Mouse (Mus musculus) urinary bladder, postnatal 36 days (tissue): Measurements from ENCODE around the gene Psmc6.

Experiments
- DNase-seq, 2 experiments: peaks; one replicate each; pipeline ENCODE4 v3.0.0; 2022; ENCODE audit warnings: low spot score in 2 of 2, mixed read lengths in 1 of 2

Psmc6 gene

DNA sequence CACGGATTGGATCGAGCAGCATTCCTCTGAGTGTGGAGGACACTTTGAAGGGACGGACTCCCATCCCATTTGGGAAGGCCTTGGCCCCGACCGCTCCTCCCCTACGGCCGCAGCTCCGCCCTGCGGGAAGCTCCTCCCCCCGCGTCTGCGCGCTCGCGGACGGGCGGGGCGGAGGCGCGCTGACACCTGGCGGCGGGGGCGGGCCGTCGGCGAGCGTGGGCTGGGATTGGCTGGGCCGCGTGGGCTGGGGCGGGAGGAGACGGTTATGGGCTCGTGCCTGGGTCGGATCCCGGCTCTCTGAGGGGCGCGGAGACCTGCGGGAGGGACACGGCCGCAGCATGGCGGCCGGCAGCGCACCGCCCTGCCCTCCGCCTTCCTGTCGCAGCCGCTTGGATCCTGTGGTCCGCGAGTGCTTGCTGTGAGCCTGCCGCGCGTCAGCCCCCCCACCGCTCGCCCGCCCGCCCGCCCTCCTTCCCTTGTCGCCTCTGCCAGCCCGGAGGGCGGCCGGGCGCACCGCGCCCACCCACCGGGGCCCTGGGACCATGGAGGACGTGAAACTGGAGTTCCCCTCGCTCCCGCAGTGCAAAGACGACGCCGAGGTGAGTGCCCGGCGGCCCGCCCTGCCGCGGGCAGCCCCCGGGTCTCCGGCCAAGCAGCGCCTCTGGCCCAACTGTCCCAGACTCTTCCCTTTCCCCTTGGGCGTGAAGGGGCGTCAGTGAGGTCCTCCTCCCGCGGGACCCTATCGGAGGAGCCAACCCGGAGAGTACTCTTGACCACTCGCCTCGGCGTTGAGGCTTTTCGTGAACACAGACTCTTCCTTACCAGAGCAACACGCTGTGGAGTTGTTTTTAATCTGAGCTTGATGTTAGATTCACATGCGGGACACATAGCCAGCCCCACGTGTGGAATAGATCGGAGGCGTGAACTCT lies 21.6 kb downstream of the Psmc6 start, which contains the start of gene Styx:
Styx (plus strand) TSS at position 163 of the 929 bp plus-strand sequence.
- peak; percentile 92 to 96 for DNase-seq

DNA sequence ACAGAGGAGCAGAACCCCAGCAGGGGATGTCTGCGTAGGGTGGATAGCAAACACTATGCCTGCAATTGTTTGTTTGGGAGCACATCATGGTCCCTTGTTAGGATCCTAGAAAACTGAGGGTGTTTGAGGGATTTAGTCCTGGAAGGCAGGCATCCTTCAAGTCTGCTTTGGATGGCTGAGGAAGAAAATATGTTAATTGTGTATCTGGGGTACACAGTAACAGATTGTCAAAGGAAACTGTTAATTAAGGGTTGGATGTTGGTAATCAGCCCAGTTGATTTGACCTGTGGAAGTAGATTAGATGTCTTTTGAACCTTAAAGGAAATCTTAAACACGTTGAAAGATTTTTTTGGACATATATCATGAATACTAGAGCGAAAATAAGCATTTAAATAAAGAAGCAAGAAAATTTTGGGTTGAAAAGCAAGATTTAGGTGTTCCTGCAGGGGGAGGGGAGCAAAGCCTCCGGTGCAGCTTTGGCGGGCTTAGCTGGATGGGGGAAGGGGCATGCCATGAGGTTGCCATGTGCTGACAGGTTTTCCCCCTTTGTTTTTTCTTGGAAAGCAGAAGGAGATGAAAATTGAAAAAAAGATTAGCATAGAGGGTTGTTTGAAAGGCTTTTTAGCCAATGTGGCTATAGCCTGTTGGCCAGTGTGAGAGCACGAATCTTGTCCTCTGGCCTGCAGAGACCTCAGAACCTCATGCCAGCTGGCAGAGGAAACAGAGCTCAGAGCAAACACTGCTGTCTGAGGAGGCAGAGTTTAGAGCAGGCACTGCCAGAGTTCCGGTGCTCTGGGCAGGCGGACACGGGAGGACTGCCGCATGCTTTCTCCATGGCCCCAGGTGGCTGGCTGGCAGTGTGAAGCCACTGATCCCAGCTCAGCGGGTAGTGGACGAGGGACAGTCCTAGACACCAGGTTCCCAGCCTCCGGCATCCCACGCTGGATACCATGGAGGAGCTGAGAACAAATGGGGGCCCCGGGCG lies 34.9 kb downstream of the Psmc6 start:
- DNase-seq: peak in 1 of 2 experiments; percentile 47

DNA sequence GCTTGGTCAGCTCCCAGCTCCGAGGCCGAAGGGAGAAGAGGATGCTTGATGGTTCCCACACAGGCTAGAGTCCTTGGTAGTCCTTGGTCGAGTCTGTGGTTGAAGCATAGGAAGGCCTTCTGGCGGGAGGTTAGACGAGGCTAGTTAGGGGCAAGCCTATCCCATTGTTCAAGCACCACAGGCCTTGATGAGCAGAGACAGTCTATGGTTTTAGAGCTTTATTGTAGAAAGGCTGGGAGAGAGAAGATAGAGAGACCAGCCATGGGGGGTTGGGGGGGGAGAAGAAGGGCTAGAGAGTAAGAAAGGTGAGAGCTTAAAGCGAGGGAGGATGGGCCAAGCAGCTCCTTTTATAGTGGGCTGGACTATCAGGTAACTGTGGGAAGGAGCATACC lies 35.6 kb downstream of the Psmc6 start:
- no peak for DNase-seq

DNA sequence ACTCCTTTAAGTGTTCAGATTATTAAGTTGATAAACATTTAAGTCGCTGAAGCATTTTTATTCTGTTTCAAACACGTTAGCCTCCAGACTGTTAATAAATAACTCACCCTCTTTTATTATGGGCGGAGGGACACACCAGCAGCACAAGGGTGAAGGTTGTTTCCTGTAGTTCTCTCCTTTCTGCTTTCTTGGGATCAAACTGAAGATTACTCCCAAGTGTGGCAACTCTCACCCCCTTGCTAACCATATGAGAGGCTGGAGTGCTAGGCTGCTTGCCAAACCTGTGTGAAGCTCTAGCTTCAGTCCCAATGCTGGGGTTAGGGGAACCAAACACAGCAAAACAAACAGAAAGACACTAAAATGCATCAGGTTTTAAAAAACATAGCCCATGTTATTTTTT lies 49.2 kb downstream of the Psmc6 start:
- no peak for DNase-seq

DNA sequence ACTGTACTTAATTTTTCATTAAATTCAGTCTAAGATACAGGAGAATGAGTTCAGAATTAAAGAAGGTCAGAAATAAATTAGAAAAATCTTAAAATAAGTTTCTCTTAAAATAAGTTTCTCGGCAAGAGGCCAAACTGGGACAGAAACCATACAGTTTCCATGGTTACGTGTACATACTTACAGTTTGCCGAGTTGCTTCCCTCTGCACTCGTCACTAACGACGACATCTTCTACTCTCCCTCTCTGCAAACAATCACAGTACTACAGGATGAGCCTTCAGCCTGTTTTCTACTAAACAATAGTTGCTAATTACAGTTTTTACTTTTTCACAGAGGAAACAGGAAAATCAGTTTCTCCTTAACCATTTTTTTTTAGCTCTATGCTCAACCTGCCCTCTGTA lies 51.2 kb downstream of the Psmc6 start:
- no peak for DNase-seq

DNA sequence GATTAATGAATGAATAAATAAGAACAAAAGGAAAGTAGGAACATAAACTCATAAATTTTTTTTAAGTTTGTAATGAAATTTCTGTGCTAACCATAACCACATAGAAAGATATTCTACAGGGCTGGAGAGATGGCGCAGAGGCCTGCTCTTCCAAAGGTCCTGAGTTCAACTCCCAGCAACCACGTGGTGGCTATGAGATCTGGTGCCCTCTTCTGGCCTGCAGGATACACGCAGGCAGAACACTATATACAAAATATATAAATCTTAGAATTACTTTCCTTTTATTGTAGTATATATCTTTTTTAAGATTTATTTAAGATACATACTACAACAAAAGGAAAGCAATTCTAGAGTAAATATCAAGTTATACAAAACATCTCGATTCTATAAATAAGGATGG lies 53.3 kb downstream of the Psmc6 start:
- DNase-seq: no peak

DNA sequence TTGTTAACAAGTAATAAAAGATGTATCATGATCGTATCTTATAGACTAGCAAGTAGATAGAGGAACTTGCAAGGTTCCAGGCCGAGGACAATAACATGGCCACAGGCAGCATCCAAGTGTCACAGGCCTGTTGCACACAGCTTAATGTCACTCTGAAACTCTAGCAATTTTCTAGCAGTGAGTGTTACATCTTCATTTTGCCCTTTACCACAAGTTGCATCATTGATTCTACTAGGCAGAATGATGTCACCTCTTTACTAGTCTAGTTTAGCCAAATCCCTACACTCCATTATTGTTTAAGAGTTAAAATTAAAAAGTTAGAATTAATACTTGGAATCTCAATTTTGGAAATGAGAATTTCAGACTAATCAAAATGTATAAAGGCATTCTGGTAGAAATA lies 56.0 kb downstream of the Psmc6 start:
- no peak for DNase-seq

DNA sequence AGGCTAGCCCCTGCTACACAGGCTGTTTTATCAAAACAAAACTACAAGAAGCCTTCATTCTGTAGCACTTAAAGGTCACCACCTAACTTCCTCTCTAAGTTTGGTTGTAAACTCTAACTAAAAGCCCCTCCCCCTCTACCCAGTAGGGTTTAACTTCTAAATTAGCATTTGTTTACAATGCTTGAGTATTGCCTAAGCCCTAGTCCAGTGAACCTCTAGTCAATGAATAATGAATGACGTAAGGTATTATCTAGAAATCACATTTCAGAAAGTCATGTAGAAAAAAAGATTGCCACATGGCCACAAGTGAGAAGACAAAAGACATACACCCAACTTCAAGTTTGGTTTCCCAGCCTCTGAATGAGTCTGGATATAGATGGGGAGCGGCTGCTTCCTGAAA lies 57.9 kb downstream of the Psmc6 start:
- DNase-seq: no peak

DNA sequence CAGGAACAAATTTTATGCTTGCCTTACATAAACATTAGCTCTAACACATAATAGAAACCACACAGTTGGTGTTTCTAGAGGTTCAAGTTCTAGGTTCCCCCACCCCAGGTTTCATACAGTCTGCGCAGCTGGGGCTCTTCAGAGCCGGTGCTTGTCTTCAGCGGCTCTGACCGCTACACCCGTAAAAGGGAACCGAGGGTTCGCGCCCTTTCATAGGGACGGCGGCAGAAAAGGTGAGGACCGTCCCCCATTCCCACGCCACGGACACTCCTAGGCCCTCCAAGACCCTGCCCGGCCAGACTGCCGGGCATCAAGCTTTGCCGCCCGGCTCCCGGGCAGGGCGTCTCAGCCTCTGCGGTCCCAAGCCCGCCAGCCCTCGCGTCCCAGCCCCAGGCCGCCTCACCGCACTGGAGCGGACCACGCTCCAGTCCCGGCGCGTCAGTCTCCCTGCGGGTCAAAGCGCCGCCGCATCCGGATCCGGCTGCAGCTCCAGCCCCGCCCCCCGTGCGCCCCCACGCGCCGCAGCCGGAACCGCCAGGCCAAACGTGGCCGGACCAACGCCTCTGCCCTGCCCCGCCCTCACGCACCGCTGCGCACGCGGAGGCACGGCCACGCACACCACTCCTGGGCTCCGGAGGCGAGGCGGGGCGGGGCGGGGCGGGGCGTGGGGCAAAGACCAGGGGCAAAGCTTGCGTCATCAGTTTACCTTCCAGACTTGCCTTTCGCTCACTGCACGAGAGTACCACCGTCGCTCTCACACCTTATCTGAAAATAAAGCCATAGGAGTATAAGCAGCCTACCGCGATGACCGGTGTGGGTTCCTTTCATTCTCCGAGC lies 59.0 kb downstream of the Psmc6 start:
- peak; percentile 86 to 92 for DNase-seq

DNA sequence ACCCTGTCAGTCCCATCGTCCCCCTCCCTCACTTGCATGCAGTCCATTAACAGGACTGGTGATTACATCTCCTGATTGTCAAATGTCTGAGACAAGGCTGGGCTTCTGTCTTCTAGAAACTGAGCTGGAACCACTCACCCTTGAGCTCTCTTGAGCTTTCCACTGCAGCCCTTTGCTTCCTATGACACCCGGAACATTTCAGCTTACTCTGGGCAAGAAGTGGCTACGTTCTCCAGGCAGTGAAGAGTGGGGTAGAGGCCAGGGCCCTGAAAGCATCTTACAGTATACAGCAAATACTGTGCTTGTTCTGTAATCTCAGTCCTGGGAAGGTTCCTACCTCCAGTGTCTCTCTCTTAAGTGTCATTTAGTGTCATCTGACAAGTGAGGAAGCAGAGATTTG lies 59.6 kb downstream of the Psmc6 start:
- DNase-seq: no peak
